8 mouse cellular contexts compared by ENCODE assay signal in genomic region chr9:24503067-24503857, GRCm38 (mm10). TPM values are rescaled to one million over a fixed set of nuclear protein-coding genes. Genes with fewer than 3 reads are reported as not detected.
A peak's percentile ranks its signal among the peaks of the same experiment; 100 is the strongest.
DNase-seq lines count a peak whose midpoint lies in the region; ATAC-seq and TF ChIP-seq lines count a peak whose summit lies in the region.

Gene Dpy19l1, minus strand, starts transcription at chr9:24503140.

- peak within 1 kb of the TSS; percentile 88 for H3ac ChIP-seq in C2C12 (ENCODE audit: control insufficient read depth, insufficient read length, low read depth)

- H3K36me3 ChIP-seq in C2C12 (ENCODE audit: control insufficient read depth, insufficient read depth) = no peaks in the 10 kb centered on the region
- no peaks in the 10 kb centered on the region for H3K36me3 ChIP-seq in heart, embryonic 11.5 days (ENCODE audit: control insufficient read depth, insufficient read depth, low read length)
- no peaks in the 10 kb centered on the region for H3K36me3 ChIP-seq in kidney, embryonic 15.5 days
- H3K36me3 ChIP-seq in limb, embryonic 15.5 days = no peaks in the 10 kb centered on the region
- H3K36me3 ChIP-seq in midbrain, postnatal 0 days (ENCODE audit: insufficient read depth, low read length) = no peaks in the 10 kb centered on the region

- peak within 1 kb of the TSS; percentile 86 for H3K9ac ChIP-seq in heart, embryonic 11.5 days (ENCODE audit: low read depth, low read length)
- H3K9ac ChIP-seq in kidney, embryonic 15.5 days = peak within 1 kb of the TSS; percentile 78
- H3K9ac ChIP-seq in limb, embryonic 15.5 days = peak within 1 kb of the TSS; percentile 80
- H3K9ac ChIP-seq in midbrain, postnatal 0 days (replicated peaks; ENCODE audit: low read length, poor library complexity, severe bottlenecking) = peak within 1 kb of the TSS; percentile 68

- H3K4me3 ChIP-seq in C2C12 (ENCODE audit: insufficient read depth, poor library complexity, severe bottlenecking) = peak within 1 kb of the TSS; percentile 64
- peak within 1 kb of the TSS; percentile 82 for H3K4me3 ChIP-seq in heart, embryonic 11.5 days (ENCODE audit: low read depth, low read length)
- peak within 1 kb of the TSS; percentile 80 for H3K4me3 ChIP-seq in kidney, embryonic 15.5 days (replicated peaks)
- peak within 1 kb of the TSS; percentile 82 for H3K4me3 ChIP-seq in limb, embryonic 15.5 days
- peak within 1 kb of the TSS; percentile 77 for H3K4me3 ChIP-seq in midbrain, postnatal 0 days (ENCODE audit: low read depth, low read length)

- no peaks in the 10 kb centered on the region for H3K27me3 ChIP-seq in C2C12 (ENCODE audit: control insufficient read depth, insufficient read depth, insufficient read length)
- H3K27me3 ChIP-seq in heart, embryonic 11.5 days (ENCODE audit: control insufficient read depth, insufficient read depth, low read length) = no peaks in the 10 kb centered on the region
- no peaks in the 10 kb centered on the region for H3K27me3 ChIP-seq in kidney, embryonic 15.5 days
- no peaks in the 10 kb centered on the region for H3K27me3 ChIP-seq in limb, embryonic 15.5 days
- H3K27me3 ChIP-seq in midbrain, postnatal 0 days (ENCODE audit: insufficient read depth, low read length) = no peaks in the 10 kb centered on the region

- H3K79me2 ChIP-seq in C2C12 (ENCODE audit: control insufficient read depth, insufficient read depth) = peaks cover 45% of the 10 kb centered on the region

- H3K79me3 ChIP-seq in C2C12 (ENCODE audit: low read depth) = peaks cover 42% of the 10 kb centered on the region

- H3K27ac ChIP-seq in heart, embryonic 11.5 days (ENCODE audit: low read depth, low read length) = peak within 1 kb of the TSS; percentile 91
- H3K27ac ChIP-seq in kidney, embryonic 15.5 days = peak within 1 kb of the TSS; percentile 92
- peak within 1 kb of the TSS; percentile 93 for H3K27ac ChIP-seq in limb, embryonic 15.5 days
- peak within 1 kb of the TSS; percentile 78 for H3K27ac ChIP-seq in midbrain, postnatal 0 days (ENCODE audit: low read depth, low read length)

- ATAC-seq in erythroblast, adult 5-6 weeks (replicated peaks; ENCODE audit: low FRiP score, poor library complexity, severe bottlenecking) = peak; percentile 88
- ATAC-seq in heart, embryonic 11.5 days (replicated peaks; ENCODE audit: insufficient number of reproducible peaks, low FRiP score, low TSS enrichment) = peak; percentile 98
- peak; percentile 98 for ATAC-seq in kidney, embryonic 15.5 days (replicated peaks; ENCODE audit: low FRiP score)
- ATAC-seq in limb, embryonic 15.5 days (ENCODE audit: insufficient number of reproducible peaks, low FRiP score, low TSS enrichment, low read depth) = peak; percentile 91
- ATAC-seq in midbrain, postnatal 0 days (ENCODE audit: low FRiP score) = peak; percentile 95

- H3K9me3 ChIP-seq in heart, embryonic 11.5 days (replicated peaks; ENCODE audit: control insufficient read depth, low read length) = no peaks in the 10 kb centered on the region
- H3K9me3 ChIP-seq in kidney, embryonic 15.5 days (replicated peaks) = no peaks in the 10 kb centered on the region
- H3K9me3 ChIP-seq in limb, embryonic 15.5 days = no peaks in the 10 kb centered on the region
- no peaks in the 10 kb centered on the region for H3K9me3 ChIP-seq in midbrain, postnatal 0 days (ENCODE audit: low read length)

- under 1% methylated on average over 94 of the region's 99 CpGs for WGBS in heart, embryonic 11.5 days (ENCODE audit: insufficient replicate concordance)
- WGBS in kidney, embryonic 15.5 days = under 1% methylated on average over 97 of the region's 99 CpGs
- under 1% methylated on average over 98 of the region's 99 CpGs for WGBS in limb, embryonic 15.5 days
- WGBS in midbrain, postnatal 0 days = under 1% methylated on average over 72 of the region's 99 CpGs

- peaks cover 9% of the 10 kb centered on the region for H3K4me1 ChIP-seq in heart, embryonic 11.5 days (ENCODE audit: control insufficient read depth, insufficient read depth, low read length)
- H3K4me1 ChIP-seq in kidney, embryonic 15.5 days = peaks cover 19% of the 10 kb centered on the region
- H3K4me1 ChIP-seq in limb, embryonic 15.5 days = peaks cover 13% of the 10 kb centered on the region
- peaks cover 13% of the 10 kb centered on the region; the same call in 1 of the 2 replicates for H3K4me1 ChIP-seq in midbrain, postnatal 0 days (ENCODE audit: insufficient read depth, low read length)

- DNase-seq in brain, embryonic 14.5 days (ENCODE audit: low read depth) = peak; percentile 96
- DNase-seq in midbrain, postnatal 0 days (ENCODE audit: low spot score) = peak; percentile 93
- peak; percentile 90 to 95 for DNase-seq in spleen, postnatal 10 days (ENCODE audit: low spot score in 2 of 2)

- peak within 1 kb of the TSS; percentile 79 for H3K4me2 ChIP-seq in heart, embryonic 11.5 days
- peak within 1 kb of the TSS; percentile 77 for H3K4me2 ChIP-seq in kidney, embryonic 15.5 days
- H3K4me2 ChIP-seq in limb, embryonic 15.5 days = peak within 1 kb of the TSS; percentile 66
- H3K4me2 ChIP-seq in midbrain, postnatal 0 days (ENCODE audit: low read depth, low read length, poor library complexity, severe bottlenecking) = peak within 1 kb of the TSS; percentile 74

- TF ChIP-seq CTCF in C2C12 (IDR thresholded peaks at IDR 0.05; ENCODE audit: control insufficient read depth, insufficient read depth, insufficient read length) = peak; percentile 88
- peak; percentile 32; the same call in 1 of the 2 replicates for TF ChIP-seq CTCF in brain, embryonic 14.5 days (IDR thresholded peaks at IDR 0.05; ENCODE audit: borderline replicate concordance, extremely low read depth, insufficient read depth, insufficient read length)
- TF ChIP-seq CTCF in midbrain, postnatal 0 days (IDR thresholded peaks at IDR 0.05) = peak; percentile 12

- peak; percentile 76 for TF ChIP-seq POLR2A in brain, embryonic 14.5 days (IDR thresholded peaks at IDR 0.05; ENCODE audit: borderline replicate concordance, extremely low read depth, insufficient read depth, insufficient read length, poor library complexity, severe bottlenecking)

TF ChIP-seq in C2C12, 6 proteins besides CTCF, POLR2A, EP300 and RAD21:
- TF ChIP-seq MAX (IDR thresholded peaks at IDR 0.05) (peak; percentile 35), USF1 (IDR thresholded peaks at IDR 0.05; ENCODE audit: low read depth) (no peak), MYOD1 (IDR thresholded peaks at IDR 0.05; ENCODE audit: control insufficient read depth, insufficient read length, low read depth) (no peak)

RNA-seq across cellular contexts. Expression of gene Dpy19l1, which starts in this region (rescaled TPM):
- polyA plus RNA-seq in C2C12 (2012; fragmentation: generic; extraction: Trizol) = 20.1 TPM
- polyA plus RNA-seq in brain, embryonic 14.5 days (2012; rRNA removed) = 44.5 and 76.3 TPM in 2 replicates
- 17.1 and 21.1 TPM in 2 replicates for total RNA-seq in erythroblast, adult 5-6 weeks (2015; ENCODE audit: low replicate concordance)
- total RNA-seq in erythroblast, adult 5-6 weeks (2017; ENCODE audit: low replicate concordance) = 17.6 and 21.0 TPM in 2 replicates
- 14.7 and 15.8 TPM in 2 replicates for polyA plus RNA-seq in heart, embryonic 11.5 days (2014; fragmentation: Nextera tagmentation; extraction: Ambion mirVana)
- polyA plus RNA-seq in kidney, embryonic 15.5 days (2015; fragmentation: Nextera tagmentation; extraction: Ambion mirVana) = 9.2 and 9.3 TPM in 2 replicates
- polyA plus RNA-seq in limb, embryonic 15.5 days (2015; fragmentation: Nextera tagmentation; extraction: Ambion mirVana) = 10.9 and 12.0 TPM in 2 replicates
- 47.3 and 49.0 TPM in 2 replicates for total RNA-seq in midbrain, postnatal 0 days (2014; rRNA removed)
- 14.4 and 16.8 TPM in 2 replicates for polyA plus RNA-seq in midbrain, postnatal 0 days (2015; fragmentation: Nextera tagmentation; extraction: Ambion mirVana)

Comparison
In these comparisons a context has a peak if more than half of its experiments do, and no peak if none do; other contexts are left out.
1. Peak in every context shown above with its lines: DNase-seq, ATAC-seq, H3K4me3 ChIP-seq and H3K27ac ChIP-seq.
2. CTCF ChIP-seq: peak in every context shown above with its lines; median percentile 88 in C2C12; 32 in brain, embryonic 14.5 days; 12 in midbrain, postnatal 0 days.